Mouse (Mus musculus) left cerebral cortex, postnatal 14 days (tissue): ENCODE measurements at regions not wholly inside any gene's neighbourhood (a gene's known extent, or its start where the extent isn't known, plus 50 kb on each side); places are given as distances from the start of the nearest gene placed in this dataset.
A peak's percentile ranks its signal among the peaks of the same experiment; 100 is the strongest.

Source experiments
- DNase-seq, 2 experiments: peaks; one replicate each; pipeline ENCODE4 v3.0.0; 2021 to 2022; ENCODE audit warnings: low spot score in 2 of 2, mixed read lengths in 1 of 2
- intact Hi-C: fragments of 180-260 bp; cut with DNase I; formaldehyde crosslinking; loops from one replicate; pipeline ENCODE4 v1.15.1; 2025

DNA sequence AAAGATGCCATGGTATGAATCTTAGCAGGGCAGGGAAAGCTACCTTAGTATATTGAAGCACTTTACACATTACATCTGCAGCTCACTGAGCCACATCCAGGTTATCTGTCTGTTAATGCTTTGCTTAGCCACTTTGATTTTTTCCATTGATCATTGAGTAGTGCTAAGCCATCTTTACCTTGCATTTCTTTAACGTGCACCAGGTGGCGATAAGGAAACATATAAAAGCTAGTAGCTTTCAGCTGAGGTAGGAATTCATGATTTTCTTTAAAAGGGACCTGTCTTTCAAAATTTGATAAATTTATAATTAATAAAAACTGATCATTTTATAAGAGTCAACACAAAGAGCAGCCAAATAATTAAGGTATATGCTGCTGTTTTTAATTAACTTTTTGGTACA lies 426.3 kb upstream of the Tpk1 start:
- intact Hi-C loops = no loop called here
- DNase-seq = peak in 1 of 2 experiments; percentile 45

DNA sequence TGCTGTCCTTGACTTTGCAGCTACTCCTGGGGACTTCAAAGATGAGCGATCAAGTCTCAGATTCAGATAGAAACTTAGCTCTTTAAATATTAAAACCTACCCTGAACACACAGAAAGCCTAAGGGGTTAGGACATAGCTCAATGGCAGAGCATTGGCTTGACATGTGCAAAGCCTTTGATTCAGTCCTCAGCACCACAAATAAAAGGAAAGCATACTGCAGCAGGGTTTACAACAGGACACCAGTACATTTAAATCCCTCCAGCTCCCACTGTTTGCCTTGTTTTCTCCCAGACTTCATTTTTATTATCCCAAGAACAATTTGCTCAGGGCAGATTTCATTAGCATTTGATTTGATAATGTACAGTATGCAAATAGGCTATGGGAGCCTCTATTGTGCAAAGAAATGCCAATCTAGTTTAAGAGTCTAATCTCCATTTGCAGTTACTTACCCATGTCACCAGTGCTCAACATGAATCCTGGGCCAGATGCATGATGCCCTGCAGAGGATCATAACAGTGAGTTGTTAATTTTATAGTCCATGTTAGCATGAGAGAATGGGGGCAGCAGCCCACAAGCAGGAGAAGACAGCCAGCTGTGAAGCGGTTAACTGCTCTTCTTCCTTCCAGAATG lies 416.0 kb upstream of the Tpk1 start:
- no peak for DNase-seq
- intact Hi-C loops = no loop called here

DNA sequence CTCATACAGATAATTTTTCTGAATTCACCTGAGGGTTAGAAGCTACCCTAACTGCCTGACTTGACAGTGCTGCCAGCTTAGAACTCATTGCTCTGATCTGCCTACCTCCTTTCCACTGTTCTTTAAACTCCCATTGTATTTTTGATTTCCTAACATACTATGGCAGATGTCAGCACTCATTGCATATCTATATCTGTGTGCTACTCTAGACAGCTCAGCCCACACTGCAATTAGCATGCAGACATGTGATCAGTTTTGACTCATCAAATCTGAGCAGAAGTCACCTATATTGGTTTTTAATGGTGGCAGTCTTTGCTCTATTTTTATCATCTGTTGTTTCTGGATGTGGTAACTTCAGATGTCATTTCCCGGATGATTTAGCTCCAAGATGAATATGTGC lies 407.0 kb upstream of the Tpk1 start:
- intact Hi-C loops = no loop called here
- peak in 1 of 2 experiments; percentile 25 for DNase-seq

DNA sequence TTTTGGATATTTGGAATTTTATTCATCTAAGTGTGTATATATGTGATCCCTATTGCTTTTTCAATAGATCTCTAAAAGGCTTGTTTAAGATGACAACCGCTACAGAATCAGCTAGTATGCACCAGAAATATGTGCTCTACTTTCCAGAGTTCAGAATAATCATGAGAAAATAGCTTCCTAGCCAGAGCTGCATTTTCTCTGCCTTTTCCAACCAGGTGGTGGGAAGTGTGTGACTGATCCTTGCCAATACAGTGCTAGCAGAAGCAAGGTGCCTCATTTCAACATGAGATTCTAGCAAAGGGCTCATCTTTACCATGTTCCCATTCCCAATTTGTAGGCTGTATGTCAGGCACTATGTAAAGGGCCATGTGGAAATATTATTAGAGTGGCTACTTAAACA lies 401.8 kb upstream of the Tpk1 start:
- intact Hi-C loops = no loop called here
- DNase-seq = peak in 1 of 2 experiments; percentile 19
